Mouse (Mus musculus) liver, embryonic 15.5 days (tissue): Measurements from ENCODE around the gene Rhot1. TPM values are rescaled to one million over a fixed set of nuclear protein-coding genes. Genes with fewer than 3 reads are reported as not detected.
A peak's percentile ranks its signal among the peaks of the same experiment; 100 is the strongest.

Source experiments
- ATAC-seq: fragments of 200-750 bp; cut with Nextera tagmentation; 2 replicates; pipeline ENCODE4 v1.8.0; 2017; ENCODE audit warnings: moderate number of reproducible peaks, mild to moderate bottlenecking, moderate library complexity; ENCODE audit not compliant: insufficient read depth
- H3K27ac ChIP-seq: fragments of 300-500 bp; sonication (generic); replicated peaks from 2 replicates; pipeline ENCODE4 v1.5.1; 2015; ENCODE audit warnings: mild to moderate bottlenecking, inconsistent platforms
- H3K27me3 ChIP-seq: fragments of 300-500 bp; sonication (generic); 2 replicates; pipeline ENCODE4 v1.6.1; 2015; ENCODE audit warnings: mild to moderate bottlenecking, inconsistent platforms
- H3K36me3 ChIP-seq: fragments of 300-500 bp; sonication (generic); replicated peaks from 2 replicates; pipeline ENCODE4 v1.6.1; 2015; ENCODE audit warnings: moderate library complexity, mild to moderate bottlenecking, inconsistent platforms
- H3K4me1 ChIP-seq: fragments of 300-500 bp; sonication (generic); replicated peaks from 2 replicates; pipeline ENCODE4 v1.6.1; 2015; ENCODE audit warnings: inconsistent platforms
- H3K4me2 ChIP-seq: fragments of 300-500 bp; sonication (generic); 2 replicates; pipeline ENCODE4 v1.6.1; 2015; ENCODE audit warnings: moderate library complexity, mild to moderate bottlenecking, inconsistent platforms
- H3K4me3 ChIP-seq: fragments of 300-500 bp; sonication (generic); replicated peaks from 2 replicates; pipeline ENCODE4 v1.5.1; 2015; ENCODE audit warnings: mild to moderate bottlenecking, inconsistent platforms
- H3K9ac ChIP-seq: fragments of 300-500 bp; sonication (generic); 2 replicates; pipeline ENCODE4 v1.6.1; 2015; ENCODE audit warnings: moderate library complexity, mild to moderate bottlenecking, inconsistent platforms
- H3K9me3 ChIP-seq: fragments of 300-500 bp; sonication (generic); replicated peaks from 2 replicates; pipeline ENCODE4 v1.6.1; 2016; ENCODE audit warnings: inconsistent platforms
- WGBS: fragments of 180-500 bp; shearing (Covaris S2); methylation state at CpG from one replicate; pipeline ENCODE4 v1.1.7; 2015; ENCODE audit warnings: mixed read lengths; ENCODE audit not compliant: insufficient replicate concordance; 5-methylcytosine and 5-hydroxymethylcytosine counted together
- polyA plus RNA-seq: library from polyadenylated mRNA; unstranded; fragments of >200 nt; fragmentation: Nextera tagmentation; extraction: Ambion mirVana; gene quantifications from 2 replicates; pipeline ENCODE4 v1.2.1, GENCODE M21; 2015

The Rhot1 gene
- polyA plus RNA-seq, 1 experiment from 2014 or later, result 21.5 TPM

DNA sequence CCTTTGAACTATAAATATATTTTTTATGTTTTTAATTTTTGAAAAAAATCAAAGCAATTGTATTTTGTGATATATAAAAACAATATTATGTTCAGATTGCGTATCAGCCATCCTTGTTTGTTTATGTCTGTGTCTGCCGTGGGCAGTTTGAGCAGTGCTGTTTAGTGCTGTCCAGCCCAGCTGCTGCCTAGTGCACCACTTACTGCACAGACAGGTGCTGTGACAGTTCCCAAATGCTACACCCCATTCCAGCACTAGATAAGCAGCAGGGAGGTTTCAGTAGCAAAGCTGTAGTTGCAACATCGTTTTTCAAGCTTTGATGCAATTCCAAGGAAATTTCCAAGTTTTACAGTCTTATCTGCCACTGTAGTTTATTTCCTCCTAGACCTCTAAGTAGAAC lies 28.5 kb downstream of the Rhot1 start:
- no peaks in the 10 kb centered on the region for H3K4me1 ChIP-seq
- H3K27me3 ChIP-seq, result no peaks in the 10 kb centered on the region
- H3K4me3 ChIP-seq, result no peak overlapping the region
- no peak overlapping the region for H3K9ac ChIP-seq
- peaks cover 47% of the 10 kb centered on the region for H3K36me3 ChIP-seq
- WGBS, result 68% methylated on average over 3 of the region's 3 CpGs
- no peaks in the 10 kb centered on the region for H3K9me3 ChIP-seq
- no peak for ATAC-seq
- H3K27ac ChIP-seq, result no peak overlapping the region
- H3K4me2 ChIP-seq, result no peak overlapping the region

DNA sequence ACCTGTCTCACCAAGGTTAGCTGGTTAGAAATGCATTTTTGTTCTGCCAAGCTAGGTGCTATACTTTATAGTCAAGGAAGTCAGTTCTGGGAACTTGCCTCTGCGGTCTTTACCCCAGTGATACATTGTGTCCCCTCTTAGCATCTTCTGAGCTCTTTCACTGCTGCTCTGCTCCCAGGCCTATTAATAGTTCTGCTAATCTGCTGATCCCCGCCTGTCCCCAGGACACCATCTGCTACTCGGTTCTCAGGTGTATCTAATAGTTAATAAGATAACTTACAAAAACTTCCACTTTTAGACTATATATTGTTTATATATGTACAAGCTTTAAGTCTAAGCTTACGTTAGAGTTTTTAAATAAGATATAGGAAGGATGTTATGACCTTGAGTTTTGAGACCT lies 29.5 kb downstream of the Rhot1 start:
- ATAC-seq, result no peak
- no peaks in the 10 kb centered on the region for H3K4me1 ChIP-seq
- H3K4me3 ChIP-seq, result no peak overlapping the region
- H3K9me3 ChIP-seq, result no peaks in the 10 kb centered on the region
- H3K27me3 ChIP-seq, result no peaks in the 10 kb centered on the region
- peaks cover 51% of the 10 kb centered on the region for H3K36me3 ChIP-seq
- 72% methylated on average over 4 of the region's 4 CpGs for WGBS
- H3K27ac ChIP-seq, result no peak overlapping the region
- no peak overlapping the region for H3K9ac ChIP-seq
- H3K4me2 ChIP-seq, result no peak overlapping the region

DNA sequence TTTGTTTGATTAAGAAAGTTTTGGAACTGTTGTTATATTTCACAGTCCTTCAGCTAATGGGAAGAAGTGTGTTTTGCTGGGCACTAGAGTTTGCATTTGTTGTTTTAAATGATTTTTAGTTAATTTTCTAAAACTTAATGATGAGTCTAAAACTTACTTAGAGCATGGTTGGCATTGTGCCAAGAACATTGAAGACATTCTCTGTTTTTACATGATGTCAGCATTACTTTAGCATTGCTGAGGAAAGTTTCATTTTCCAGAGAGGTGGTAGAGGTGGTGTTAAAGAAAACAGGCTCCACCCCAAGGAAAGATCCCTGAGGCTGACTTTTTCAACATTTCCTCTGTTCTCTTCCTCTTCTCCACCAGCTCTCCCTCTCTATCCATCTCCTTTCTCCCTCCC lies 38.2 kb downstream of the Rhot1 start:
- Histone ChIP-seq H3K27ac (no peak overlapping the region), H3K4me2 (no peak overlapping the region), H3K27me3 (no peaks in the 10 kb centered on the region), H3K9ac (no peak overlapping the region), H3K36me3 (peaks cover 71% of the 10 kb centered on the region), H3K9me3 (no peaks in the 10 kb centered on the region), H3K4me1 (no peaks in the 10 kb centered on the region), H3K4me3 (no peak overlapping the region)
- no peak for ATAC-seq

DNA sequence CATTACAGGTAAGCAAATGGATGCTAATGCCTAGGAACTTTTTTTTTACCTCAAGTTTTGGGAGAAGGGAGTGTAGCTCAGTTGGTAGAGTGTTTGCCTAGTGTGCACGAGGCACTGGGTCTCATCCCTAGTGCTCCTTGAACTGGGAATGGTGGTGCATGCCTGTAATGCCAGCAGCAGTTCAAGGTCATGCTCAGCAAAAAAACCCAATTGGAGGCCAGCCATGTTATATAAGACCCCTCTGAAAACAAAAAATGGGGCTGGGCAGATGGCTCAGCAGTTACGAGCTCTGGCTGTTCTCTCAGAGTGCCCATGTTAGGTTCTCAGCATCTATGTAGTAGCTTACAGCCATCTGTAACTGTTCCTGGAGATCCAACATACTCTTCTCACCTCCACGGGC lies 39.7 kb downstream of the Rhot1 start:
- peaks cover 62% of the 10 kb centered on the region for H3K36me3 ChIP-seq
- no peak overlapping the region for H3K4me2 ChIP-seq
- no peaks in the 10 kb centered on the region for H3K9me3 ChIP-seq
- ATAC-seq, result no peak
- no peaks in the 10 kb centered on the region for H3K27me3 ChIP-seq
- H3K4me1 ChIP-seq, result no peaks in the 10 kb centered on the region
- WGBS, result 67% methylated on average over 3 of the region's 3 CpGs
- H3K9ac ChIP-seq, result no peak overlapping the region
- H3K4me3 ChIP-seq, result no peak overlapping the region
- H3K27ac ChIP-seq, result no peak overlapping the region

DNA sequence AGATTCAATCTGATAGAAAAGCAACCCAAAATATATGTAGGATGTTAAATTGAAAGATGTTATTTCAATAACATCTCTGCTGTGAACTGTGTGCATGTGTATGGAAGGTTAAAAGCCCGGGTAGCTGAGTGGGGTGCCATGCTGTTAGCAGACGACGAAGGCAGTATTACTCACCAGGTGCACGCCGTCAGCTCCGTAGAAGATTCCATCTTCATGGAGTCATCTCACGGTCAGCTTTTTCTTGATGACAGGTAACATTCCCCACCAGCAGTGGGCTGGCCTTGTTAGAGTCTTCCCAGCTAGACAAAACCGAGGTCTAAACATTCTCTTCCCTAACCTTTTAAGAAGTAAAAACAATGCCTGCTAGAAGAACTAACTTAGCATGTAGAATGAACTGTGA lies 55.3 kb downstream of the Rhot1 start:
- WGBS, result 80% methylated on average over 8 of the region's 8 CpGs

DNA sequence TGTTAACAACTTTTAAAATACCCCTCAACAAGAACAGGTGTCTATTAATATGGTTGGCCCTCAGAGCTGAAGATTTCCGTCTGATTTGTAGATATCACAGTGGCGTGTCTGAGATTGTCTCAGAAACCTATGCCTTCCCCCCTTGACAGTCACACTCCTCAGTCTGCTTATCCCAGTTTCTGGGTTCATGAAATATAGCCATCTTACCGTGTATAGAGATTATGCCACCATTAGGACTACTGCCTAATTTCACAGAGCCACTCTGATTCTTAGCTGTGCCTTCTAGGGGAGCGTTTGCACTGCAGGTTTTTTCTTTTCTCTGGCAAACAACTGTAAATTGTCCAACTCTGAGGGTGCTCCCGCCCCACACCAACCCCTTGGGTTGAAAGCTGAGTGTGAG lies 62.3 kb downstream of the Rhot1 start:
- ATAC-seq, result no peak
- no peak overlapping the region for H3K9ac ChIP-seq
- no peak overlapping the region for H3K27ac ChIP-seq
- no peak overlapping the region for H3K4me3 ChIP-seq
- no peak overlapping the region for H3K4me2 ChIP-seq
- no peaks in the 10 kb centered on the region for H3K9me3 ChIP-seq
- no peaks in the 10 kb centered on the region for H3K4me1 ChIP-seq
- H3K27me3 ChIP-seq, result no peaks in the 10 kb centered on the region
- WGBS, result 61% methylated on average over 5 of the region's 5 CpGs
- H3K36me3 ChIP-seq, result peaks cover 10% of the 10 kb centered on the region

More for the DNA sequence above, 55.3 kb downstream of the Rhot1 start:
- no peak overlapping the region for H3K27ac ChIP-seq
- H3K9me3 ChIP-seq, result no peaks in the 10 kb centered on the region
- H3K4me2 ChIP-seq, result no peak overlapping the region
- H3K4me1 ChIP-seq, result no peaks in the 10 kb centered on the region
- no peak for ATAC-seq
- no peaks in the 10 kb centered on the region for H3K27me3 ChIP-seq
- H3K36me3 ChIP-seq, result peaks cover 45% of the 10 kb centered on the region
- no peak overlapping the region for H3K4me3 ChIP-seq
- no peak overlapping the region for H3K9ac ChIP-seq

DNA sequence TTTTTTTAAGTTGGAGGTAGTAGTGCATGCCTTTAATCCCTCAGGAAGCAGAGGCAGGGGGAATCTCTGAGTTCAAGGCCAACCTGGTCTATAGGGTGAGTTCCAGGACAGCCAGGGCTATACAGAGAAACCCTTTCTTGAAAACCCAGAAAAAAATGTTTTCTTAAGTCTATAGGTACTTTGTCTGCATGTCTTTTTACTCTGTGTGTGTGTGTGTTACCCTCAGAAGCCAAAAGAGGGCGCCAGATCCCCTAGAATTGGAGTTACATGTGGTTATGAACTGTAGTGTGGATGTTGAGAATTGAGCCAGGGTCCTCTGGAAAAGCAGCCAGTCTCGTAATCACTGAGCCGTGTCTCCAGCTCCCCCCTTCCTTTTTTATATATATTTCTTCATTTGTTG lies 66.2 kb downstream of the Rhot1 start:
- H3K4me2 ChIP-seq, result no peak overlapping the region
- no peak overlapping the region for H3K9ac ChIP-seq
- H3K4me1 ChIP-seq, result no peaks in the 10 kb centered on the region
- no peaks in the 10 kb centered on the region for H3K27me3 ChIP-seq
- no peak overlapping the region for H3K27ac ChIP-seq
- no peak overlapping the region for H3K4me3 ChIP-seq
- no peaks in the 10 kb centered on the region for H3K9me3 ChIP-seq
- ATAC-seq, result no peak
- WGBS, result 56% methylated on average over 3 of the region's 3 CpGs
- H3K36me3 ChIP-seq, result no peaks in the 10 kb centered on the region

DNA sequence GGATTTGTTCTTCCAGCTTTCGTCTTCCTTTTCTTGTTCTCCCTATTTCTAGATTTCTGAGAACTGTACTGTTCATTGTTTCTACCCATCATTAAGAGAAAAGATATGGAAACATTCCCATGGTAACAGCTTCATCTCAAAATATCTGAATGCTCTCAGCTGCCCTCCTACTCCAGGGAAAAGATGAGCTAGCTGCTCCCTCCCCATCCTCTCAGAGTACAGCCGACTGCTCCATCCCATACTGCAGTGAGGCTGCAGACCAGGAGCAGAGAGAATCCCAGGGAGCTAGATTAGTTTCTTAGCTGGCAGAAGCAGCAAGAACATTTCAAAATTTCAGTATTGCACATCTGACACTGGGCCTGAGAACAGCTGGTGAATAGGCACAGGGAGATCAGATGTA lies 69.2 kb downstream of the Rhot1 start:
- Histone ChIP-seq H3K4me1 (no peaks in the 10 kb centered on the region), H3K4me2 (no peak overlapping the region), H3K4me3 (no peak overlapping the region), H3K9me3 (no peaks in the 10 kb centered on the region), H3K36me3 (no peaks in the 10 kb centered on the region), H3K27ac (no peak overlapping the region), H3K9ac (no peak overlapping the region), H3K27me3 (no peaks in the 10 kb centered on the region)
- no peak for ATAC-seq
- 54% methylated on average over 2 of the region's 2 CpGs for WGBS

DNA sequence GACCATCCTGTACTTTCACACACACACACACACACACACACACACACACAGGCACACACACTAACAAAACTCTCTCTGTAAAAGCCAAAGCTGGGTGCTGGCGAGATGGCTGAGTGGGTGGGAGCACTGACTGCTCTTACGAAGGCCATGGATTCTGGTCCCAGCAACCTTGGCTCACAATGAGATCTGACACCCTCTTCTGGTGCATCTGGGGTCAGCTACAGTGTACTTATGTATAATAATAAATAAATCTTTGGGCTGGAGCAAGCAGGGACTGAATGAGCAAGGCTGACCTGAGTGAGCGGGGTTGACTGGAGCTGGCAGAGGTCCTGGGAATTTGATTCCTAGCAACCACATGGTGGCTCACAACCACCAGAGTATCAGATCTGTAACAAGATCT lies 75.0 kb downstream of the Rhot1 start:
- Histone ChIP-seq H3K4me2 (no peak overlapping the region), H3K36me3 (no peaks in the 10 kb centered on the region), H3K27me3 (no peaks in the 10 kb centered on the region; the same call in 1 of the 2 replicates), H3K9me3 (no peaks in the 10 kb centered on the region), H3K9ac (no peak overlapping the region), H3K4me3 (no peak overlapping the region), H3K27ac (no peak overlapping the region), H3K4me1 (no peaks in the 10 kb centered on the region)
- 71% methylated on average over 3 of the region's 3 CpGs for WGBS
- ATAC-seq, result no peak

DNA sequence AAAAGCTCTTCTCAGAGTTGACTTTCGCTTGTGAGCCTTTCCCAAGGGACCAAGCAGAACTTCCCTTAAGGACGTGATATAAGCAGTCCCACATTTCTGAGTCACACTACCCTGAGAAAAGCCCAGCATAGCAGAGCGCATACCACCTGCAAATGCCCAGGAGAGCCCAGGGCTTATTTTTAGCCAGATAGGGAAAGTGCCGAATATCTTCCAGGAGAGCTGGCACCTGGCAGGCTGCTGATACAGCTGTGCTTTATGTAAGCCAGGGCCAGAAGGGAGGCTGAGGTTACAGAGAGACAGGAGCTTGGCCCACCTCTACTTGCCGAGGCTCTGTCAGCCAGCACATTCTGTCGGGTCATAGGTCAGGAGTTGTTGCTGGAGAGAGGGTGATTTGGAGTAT lies 75.8 kb downstream of the Rhot1 start:
- ATAC-seq, result no peak

DNA sequence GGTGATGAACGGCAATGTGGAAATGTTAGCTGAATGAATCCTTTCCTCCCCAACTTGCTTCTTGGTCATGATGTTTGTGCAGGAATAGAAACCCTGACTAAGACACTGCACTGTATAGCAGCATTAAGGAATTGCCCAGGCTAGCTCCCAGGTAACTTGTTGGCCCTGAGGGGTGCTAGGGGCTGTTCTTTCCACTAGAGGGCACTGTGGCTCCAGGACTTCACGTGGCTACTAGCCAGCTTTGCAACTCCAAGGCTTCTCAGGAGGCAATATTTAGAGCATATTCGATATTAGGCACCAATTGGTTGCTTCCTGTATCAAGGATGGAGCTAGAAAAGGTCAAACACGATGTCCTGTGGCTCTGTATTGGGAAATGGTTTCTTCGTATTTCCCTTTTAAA lies 78.3 kb downstream of the Rhot1 start:
- H3K27ac ChIP-seq, result no peak overlapping the region
- 12% methylated on average over 5 of the region's 5 CpGs for WGBS
- H3K4me2 ChIP-seq, result no peak overlapping the region
- no peak overlapping the region for H3K4me3 ChIP-seq
- H3K9me3 ChIP-seq, result no peaks in the 10 kb centered on the region
- no peak overlapping the region for H3K9ac ChIP-seq
- H3K27me3 ChIP-seq, result peaks cover 17% of the 10 kb centered on the region
- ATAC-seq, result no peak
- H3K4me1 ChIP-seq, result no peaks in the 10 kb centered on the region
- H3K36me3 ChIP-seq, result no peaks in the 10 kb centered on the region

More for the DNA sequence above, 75.8 kb downstream of the Rhot1 start:
- Histone ChIP-seq H3K9ac (no peak overlapping the region), H3K27ac (no peak overlapping the region), H3K27me3 (peaks cover 5% of the 10 kb centered on the region), H3K4me1 (no peaks in the 10 kb centered on the region), H3K36me3 (no peaks in the 10 kb centered on the region), H3K9me3 (no peaks in the 10 kb centered on the region), H3K4me2 (no peak overlapping the region), H3K4me3 (no peak overlapping the region)
- 42% methylated on average over 6 of the region's 6 CpGs for WGBS

DNA sequence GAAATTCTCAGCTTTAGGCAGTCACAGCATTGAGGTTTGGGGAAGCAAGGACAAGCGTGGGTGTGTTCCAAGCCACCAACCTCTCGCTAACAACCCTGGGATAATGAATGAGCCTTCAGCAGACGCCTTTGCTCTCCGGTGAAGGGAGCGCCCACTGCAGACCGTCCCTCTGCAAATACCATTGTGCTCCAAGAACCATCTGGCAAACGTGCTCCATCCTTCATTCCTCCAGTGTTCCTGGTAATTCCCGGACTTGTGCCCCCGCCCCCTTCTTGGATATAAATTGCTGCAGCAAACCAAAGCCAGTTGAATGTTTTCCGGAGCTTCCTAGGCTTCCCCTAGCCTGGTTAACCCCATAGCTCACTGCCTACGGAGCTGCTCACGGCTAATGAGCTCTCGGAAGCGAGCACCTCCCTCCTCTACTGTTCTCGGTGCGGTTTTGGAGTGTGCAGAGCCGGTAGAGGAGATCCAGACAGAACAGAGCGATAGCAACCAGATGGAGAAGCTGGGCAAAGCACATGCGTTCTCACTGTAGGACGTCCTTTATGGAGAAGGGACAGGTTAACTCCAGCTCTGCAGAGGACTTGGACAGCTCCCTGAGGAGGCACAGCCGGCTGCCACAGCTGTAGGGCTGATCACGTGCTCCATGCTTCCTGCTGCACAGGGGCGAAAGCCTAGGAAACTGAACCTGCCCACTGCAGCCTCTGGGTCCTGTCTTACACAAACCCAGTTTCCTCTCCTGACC lies 81.1 kb downstream of the Rhot1 start:
- no peaks in the 10 kb centered on the region for H3K4me1 ChIP-seq
- H3K27me3 ChIP-seq, result peaks cover 26% of the 10 kb centered on the region
- H3K4me3 ChIP-seq, result no peak overlapping the region
- WGBS, result 1% methylated on average over 23 of the region's 23 CpGs
- H3K4me2 ChIP-seq, result peak overlapping the region; percentile 32
- H3K9me3 ChIP-seq, result no peaks in the 10 kb centered on the region
- no peaks in the 10 kb centered on the region for H3K36me3 ChIP-seq
- ATAC-seq, result no peak
- H3K27ac ChIP-seq, result no peak overlapping the region
- no peak overlapping the region for H3K9ac ChIP-seq
